Mouse (Mus musculus): ENCODE data around the gene Cldn10. TPM values are rescaled to one million over a fixed set of nuclear protein-coding genes. Genes with fewer than 3 reads are reported as not detected.

The Cldn10 gene
- total RNA-seq, 2 experiments from 2014 or later = not detected

GRCm38 (mm10) chr14:118822816-118823215, 35.1 kb downstream of the Cldn10 start:
- DNase-seq = no peak
- intact Hi-C loops (cut with DNase I) = loop anchor here (5.0 kb wide), 2 partner anchors 89 to 204 kb away; no protein-coding TSS in a partner anchor

GRCm38 (mm10) chr14:118823313-118823712, 35.6 kb downstream of the Cldn10 start:
- intact Hi-C loops (cut with DNase I) = loop anchor here (5.0 kb wide), 2 partner anchors 89 to 204 kb away; no protein-coding TSS in a partner anchor
- no peak for DNase-seq

DNA sequence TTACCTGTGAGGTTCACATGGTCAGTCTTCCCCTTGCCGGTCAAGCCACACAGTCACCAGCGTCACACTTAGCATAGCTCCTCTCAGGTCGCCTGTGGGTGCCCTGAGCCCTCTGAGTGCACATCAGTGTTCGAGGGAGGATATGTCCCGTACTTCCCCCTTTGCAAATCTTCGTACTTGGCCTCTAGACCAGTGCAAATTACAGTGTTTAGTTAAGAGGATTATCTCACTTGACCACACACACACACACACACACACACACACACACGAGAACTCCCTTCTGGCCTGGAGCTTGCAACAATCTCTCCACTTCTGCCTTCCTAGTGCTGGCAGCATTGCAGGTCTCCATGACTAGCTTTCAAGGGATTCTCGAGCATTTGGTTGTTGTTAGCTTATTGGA, 38.6 kb downstream of the Cldn10 start:
- intact Hi-C loops (cut with DNase I) = no loop called here
- no peak for DNase-seq

DNA sequence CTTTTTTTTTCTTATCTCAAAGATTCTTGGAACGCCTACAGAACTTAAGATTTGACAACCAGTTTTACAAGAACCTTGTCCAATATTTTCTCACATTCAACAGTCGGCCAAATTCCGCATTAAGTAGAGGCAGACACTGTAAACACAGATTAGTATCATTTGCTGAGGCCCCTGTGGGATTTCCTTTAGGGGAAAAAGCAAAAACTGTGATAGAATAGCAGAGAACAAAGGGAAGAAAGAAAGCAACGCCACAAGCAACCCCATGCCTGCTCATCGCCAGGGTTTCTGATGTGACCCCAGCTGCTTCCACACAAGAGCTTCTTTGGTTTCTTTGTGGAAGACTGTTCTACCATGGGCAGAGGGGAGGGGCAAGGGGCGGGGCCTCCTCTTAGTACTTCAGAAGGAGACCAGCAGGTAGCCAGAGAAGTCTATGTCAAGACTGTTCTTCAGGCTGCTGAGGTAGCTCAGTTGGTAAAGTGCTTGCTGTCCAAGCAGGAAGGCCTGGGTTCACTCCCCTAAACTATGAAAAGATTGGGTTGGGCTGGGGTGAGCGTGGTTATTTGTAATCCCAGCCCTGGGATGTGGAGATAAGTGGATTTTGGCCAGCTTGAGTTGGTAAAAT, 39.7 kb downstream of the Cldn10 start:
- DNase-seq = no peak
- intact Hi-C loops (cut with DNase I) = no loop called here

DNA sequence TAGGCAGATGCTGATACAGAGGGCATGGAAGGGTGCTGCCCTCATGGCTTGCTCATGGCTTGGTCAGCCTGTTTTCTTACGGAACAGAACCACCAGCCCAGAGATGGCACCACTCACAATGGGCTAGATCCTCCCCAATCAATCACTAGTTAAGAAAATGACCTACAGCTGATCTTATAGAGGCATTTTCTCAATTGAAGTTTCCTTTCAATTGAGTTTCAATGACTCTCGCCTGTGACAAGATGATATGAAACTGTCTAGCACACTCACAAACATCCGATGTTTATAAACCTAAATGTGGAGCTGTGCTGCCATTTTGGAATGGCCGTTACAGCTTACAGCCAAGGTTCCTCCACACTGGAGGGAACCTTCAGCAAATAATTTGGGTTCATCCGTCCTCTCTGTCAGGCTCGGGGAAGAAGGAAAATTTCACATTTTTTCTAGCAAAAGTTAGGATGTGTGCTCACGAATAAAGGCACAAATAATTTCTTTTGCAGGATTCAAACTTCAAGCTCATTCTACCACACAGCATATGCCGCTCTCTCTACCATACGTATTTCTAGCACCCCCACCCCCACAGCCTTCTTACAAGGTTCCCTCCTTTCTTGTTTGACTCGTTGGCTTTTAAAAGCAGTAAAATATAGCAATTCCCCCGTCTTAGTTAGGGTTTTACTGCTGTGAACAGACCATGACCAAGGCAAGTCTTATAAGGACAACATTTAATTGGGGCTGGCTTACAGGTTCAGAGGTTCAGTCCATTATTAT, 41.8 kb downstream of the Cldn10 start:
- intact Hi-C loops (cut with DNase I) = no loop called here

DNA sequence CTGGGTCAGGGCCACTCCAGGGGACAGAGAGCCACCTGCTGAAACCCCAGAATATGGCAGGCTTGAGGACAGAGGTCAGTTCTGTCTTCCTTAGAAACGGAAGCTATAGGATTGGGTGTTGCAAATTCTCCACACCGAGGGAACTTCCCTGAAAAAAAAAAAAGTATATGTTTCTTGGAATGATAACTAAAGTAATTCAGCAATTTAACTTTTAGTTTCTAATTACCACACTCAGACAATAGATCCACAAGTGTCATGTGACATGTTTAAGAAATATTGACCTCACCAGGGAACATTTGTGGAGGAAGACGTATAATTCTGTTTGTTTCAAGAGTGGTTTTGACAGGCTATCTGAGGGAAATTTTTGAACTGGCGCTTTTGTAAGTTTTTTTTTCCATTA, 43.9 kb downstream of the Cldn10 start:
- intact Hi-C loops (cut with DNase I) = no loop called here
- no peak for DNase-seq

More for the DNA sequence above, 41.8 kb downstream of the Cldn10 start:
- no peak for DNase-seq

DNA sequence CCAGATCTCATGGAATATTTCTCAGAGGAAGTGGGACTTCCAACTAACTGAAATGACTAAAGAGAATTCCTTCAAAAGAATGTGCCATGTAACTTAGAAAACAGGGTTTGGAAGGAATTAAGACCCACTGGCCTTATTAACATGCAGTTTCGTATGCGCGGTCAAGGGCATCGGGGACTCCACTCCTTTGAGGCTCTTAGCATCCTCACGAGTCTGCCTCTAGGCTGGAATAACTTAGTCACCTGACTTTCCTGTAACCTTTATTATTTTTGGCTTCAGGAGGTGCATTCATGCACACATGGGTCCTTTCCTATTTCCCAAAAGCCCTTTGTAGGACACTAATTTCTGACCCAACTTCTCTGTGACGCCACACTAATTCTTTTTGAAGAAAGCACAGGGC, 45.5 kb downstream of the Cldn10 start:
- intact Hi-C loops (cut with DNase I) = no loop called here
- no peak for DNase-seq

DNA sequence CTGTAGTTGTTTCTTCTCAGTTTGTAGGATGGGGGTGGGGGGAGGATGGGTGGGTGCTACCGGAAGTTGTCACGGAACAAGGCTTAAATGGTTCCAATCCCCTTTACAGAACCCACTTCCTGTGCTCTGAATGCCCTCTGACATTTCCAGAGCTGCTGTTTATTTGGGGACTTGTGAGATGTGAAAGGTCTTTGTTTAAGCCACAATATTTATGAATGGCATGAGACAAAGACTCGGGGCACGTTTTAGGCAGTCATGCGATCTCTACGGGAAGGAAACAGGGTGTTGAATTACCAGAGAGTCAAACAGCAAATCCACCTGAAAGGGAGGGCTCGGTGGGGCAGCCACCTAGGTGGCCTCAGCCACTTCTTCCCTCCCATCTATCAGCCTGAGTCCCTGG, 46.6 kb downstream of the Cldn10 start:
- no peak for DNase-seq
- intact Hi-C loops (cut with DNase I) = no loop called here

DNA sequence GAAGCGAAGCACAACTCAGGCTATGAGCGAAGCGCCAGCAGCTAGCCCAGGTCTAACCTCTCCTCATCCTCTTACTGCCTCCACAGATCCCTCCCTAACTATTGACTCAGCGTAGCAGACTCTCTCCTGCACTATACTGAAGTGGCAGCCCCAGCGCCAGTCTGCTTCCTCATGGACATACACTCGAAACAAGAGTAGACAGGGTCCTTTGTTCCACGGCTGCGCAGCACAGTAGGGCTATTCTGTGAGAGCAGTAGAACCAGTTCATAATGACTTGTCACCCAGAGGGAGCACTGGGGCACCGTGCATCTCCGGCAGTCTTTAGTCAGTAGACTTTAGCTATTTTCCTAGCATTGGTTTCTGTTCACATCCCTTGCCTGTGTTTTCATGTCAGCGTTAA, 48.4 kb downstream of the Cldn10 start:
- DNase-seq = no peak
- intact Hi-C loops (cut with DNase I) = no loop called here

- DNase-seq = no peak
- intact Hi-C loops (cut with DNase I) = no loop called here
Observed at GRCm38 (mm10) chr14:118836754-118837153, 49.0 kb downstream of the Cldn10 start.

DNA sequence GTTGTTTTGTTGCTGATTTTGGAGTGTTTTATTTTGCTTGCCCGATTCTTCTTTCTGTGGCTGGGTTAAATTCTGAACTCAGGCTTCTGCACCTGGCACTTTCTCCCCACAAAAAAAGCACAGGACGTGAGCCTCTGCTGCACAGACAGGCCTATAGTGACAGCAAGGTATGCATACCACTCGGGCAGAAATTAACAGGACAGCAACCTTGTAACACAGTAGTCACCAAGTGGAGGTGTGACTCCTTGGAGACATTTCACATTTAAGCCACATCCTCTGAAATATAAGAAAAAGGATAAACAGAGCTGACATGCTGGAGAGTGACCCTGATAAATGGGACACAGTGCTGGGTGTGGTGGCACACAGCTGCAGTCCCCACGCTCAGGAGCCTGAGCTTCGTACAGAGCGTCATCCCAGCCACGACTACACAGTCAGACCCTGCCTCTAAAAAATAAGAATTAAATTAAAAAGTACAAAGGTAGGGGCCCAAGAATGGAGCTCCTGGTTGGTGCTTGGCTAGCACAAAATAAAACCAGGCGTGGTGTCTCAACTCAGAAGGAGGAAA, 50.9 kb downstream of the Cldn10 start:
- DNase-seq = no peak
- intact Hi-C loops (cut with DNase I) = no loop called here

GRCm38 (mm10) chr14:118839416-118839815, 51.7 kb downstream of the Cldn10 start:
- no peak for DNase-seq
- intact Hi-C loops (cut with DNase I) = no loop called here

DNA sequence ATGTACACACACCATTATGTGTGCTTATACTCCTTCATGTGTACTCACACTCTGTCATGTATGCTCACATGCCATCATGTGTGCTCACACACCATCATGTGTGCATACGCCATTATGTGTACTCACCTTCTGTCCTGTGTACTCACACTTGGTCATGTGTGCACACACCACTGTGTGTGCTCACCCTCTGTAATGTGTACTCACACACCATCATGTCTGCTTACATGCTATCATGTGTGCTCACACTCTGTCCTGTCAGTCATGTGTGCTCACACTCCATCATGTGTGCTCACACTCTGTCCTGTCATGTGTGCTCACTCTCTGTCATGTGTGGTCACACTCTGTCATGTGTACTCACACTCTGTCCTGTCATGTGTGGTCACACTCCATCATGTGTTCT, 52.3 kb downstream of the Cldn10 start:
- intact Hi-C loops (cut with DNase I) = no loop called here
- DNase-seq = no peak

DNA sequence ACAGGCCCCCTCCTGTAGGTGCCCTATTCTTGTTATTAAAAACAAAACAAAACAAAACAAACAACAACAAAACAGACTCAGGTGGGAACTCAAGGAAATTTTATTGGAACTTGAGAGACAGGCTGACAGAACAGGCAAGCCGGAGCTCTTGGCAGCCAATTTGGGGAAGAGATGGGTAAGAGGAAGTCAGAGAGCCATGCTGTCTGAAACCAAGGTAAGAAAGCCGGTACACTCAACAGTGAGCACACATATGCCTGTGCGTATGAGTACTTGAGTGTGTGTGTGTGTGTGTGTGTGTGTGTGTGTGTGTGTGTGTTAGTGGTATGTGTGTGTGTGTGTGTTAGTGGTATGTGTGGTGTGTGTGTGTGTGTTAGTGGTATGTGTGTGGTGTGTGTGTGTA, 54.6 kb downstream of the Cldn10 start:
- DNase-seq = no peak
- intact Hi-C loops (cut with DNase I) = no loop called here

DNA sequence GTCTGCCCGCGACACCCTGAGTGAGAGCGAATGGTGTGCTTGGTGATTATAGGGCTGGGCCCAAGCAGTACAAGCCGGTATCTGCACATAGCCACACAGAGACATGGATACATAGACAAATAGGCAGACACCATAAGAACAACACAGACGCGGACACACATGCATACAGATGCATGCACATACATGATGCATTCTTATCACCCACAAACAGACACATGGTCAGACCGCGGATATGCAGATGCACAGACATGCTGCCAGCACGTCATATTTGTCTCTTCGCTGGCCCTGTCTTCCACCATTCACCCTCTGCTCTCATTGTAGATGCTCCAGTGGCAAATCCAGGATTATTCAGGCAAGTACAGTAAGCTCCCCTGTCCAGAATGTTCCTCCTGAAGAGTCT, 59.1 kb downstream of the Cldn10 start:
- DNase-seq = no peak
- intact Hi-C loops (cut with DNase I) = no loop called here

DNA sequence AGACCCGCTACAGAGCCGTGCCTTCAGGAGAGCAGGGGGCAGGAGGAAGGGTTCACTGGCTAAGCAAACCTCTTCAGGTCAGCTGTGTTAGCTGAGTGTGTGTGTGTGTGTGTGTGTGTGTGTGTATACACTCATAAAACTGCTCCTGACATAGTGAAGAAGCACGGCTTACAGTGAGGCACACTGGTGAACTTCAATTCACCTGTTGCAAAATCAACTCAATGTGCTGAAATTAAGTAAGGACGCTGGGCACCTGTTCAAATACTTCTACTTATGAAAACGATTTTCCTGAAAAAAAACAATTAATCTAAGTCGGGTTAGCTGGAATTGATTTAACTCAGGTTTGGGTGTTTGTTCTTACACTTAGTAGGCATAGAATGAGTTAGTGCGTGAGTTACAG, 60.5 kb downstream of the Cldn10 start:
- intact Hi-C loops (cut with DNase I) = no loop called here
- DNase-seq = no peak

GRCm38 (mm10) chr14:118850011-118850695, 62.4 kb downstream of the Cldn10 start:
- no peak for DNase-seq
- intact Hi-C loops (cut with DNase I) = no loop called here

GRCm38 (mm10) chr14:118850696-118851035, 63.0 kb downstream of the Cldn10 start:
- intact Hi-C loops (cut with DNase I) = no loop called here
- no peak for DNase-seq

- intact Hi-C loops (cut with DNase I) = no loop called here
- no peak for DNase-seq
Observed at GRCm38 (mm10) chr14:118851496-118852107, 63.9 kb downstream of the Cldn10 start.

DNA sequence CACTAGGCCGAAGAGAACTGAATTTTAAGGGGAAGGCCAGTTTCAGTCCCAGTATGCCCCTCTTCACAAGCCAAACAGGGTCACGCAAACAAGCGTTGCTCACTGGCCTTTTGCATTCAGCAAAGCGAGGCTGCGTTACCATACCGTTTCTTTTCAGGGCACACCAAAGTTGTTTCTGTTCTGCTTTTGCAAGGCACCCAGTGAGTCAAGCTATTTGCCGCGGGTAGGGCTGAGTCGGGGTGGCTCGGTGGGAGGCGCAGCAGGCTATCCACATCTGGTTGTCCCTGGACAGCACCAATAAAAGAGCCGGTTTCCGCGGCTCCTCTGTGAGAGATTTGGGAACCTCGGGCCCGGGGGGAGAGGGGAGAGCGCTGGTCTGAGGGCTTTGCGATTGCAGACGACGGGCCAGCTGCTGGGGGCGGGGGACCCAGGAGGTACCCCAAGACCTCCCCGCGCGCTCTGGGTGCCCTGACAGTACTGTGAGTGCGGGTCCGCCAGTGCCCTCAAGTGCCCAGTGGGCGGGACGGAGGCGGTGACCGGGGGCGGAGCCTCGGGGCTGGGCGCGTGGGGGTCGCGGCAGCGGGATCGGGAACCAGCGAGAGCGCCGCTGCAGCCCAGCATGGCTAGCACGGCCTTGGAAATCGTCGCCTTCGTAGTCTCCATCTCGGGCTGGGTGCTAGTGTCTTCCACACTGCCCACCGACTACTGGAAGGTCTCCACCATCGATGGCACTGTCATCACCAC, 66.8 kb downstream of the Cldn10 start:
- DNase-seq = peak; percentile 14 to 27
- intact Hi-C loops (cut with DNase I) = no loop called here

Measured in gastrocnemius, postnatal 36 days (tissue).